Mouse (Mus musculus): ENCODE measurements around the gene Kifc1. TPM values are rescaled to one million over a fixed set of nuclear protein-coding genes. Genes with fewer than 3 reads are reported as not detected.

Kifc1 gene
- polyA plus RNA-seq, 1 experiment, result 32.2 TPM

DNA sequence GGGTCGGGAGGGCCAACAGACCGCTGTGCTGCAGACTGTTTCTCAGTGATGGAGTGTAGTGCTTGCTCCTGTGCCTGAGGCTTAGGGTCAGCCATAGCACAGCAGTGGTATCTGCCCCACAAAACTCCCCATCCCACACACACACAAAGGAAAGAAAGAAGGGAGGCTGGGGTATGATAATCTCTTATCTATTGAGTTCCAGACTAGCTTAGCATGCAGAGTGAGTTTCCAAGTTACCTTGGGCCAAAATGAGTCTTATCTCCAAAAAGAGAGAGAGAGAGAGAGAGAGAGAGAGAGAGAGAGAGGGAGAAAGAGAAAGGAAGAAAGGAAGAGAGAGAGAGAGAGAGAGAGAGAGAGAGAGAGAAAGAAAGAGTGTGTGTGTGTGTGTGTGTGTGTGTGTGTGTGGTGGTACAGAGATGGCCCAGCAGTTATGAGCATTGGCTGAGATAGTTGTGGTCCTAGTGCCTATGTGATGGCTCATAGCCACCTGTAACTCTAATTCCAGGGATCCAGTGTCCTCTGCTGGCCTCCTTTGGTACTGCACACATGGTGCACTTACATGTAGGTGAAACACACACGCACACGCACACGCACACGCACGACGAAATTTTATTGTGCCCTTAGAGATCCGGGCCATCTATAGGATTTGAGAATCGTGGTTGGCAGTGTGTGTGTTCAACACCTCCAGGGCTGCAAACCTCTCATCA lies 34.3 kb upstream of the Kifc1 start:
- Histone ChIP-seq H3K36me3 (ENCODE audit: control insufficient read depth, insufficient read depth) (peaks cover 4% of the 10 kb centered on the region), H3ac (ENCODE audit: control insufficient read depth, insufficient read length) (no peak overlapping the region), H3K4me2 (ENCODE audit: low read depth) (no peak overlapping the region), H3K27me3 (ENCODE audit: control insufficient read depth, insufficient read depth, insufficient read length) (no peaks in the 10 kb centered on the region), H3K4me3 (no peak overlapping the region), H3K79me2 (ENCODE audit: control insufficient read depth, insufficient read depth) (peaks cover 16% of the 10 kb centered on the region)
- TF ChIP-seq TCF3 (IDR thresholded peaks at IDR 0.05; ENCODE audit: insufficient read length, low read depth) (no peak), REST (IDR thresholded peaks at IDR 0.05; ENCODE audit: insufficient read depth, insufficient read length) (no peak), SRF (IDR thresholded peaks at IDR 0.05; ENCODE audit: control insufficient read depth, insufficient read length, low read depth) (no peak), MYOD1 (IDR thresholded peaks at IDR 0.05; ENCODE audit: control insufficient read depth in 1 of 3, insufficient read length in 2 of 3, low read depth in 2 of 3) (no peak), USF1 (IDR thresholded peaks at IDR 0.05; ENCODE audit: low read depth) (no peak), POLR2A (IDR thresholded peaks at IDR 0.05; ENCODE audit: insufficient read length, low read depth) (no peak), E2F4 (IDR thresholded peaks at IDR 0.05; ENCODE audit: insufficient read depth) (no peak), MYOG (IDR thresholded peaks at IDR 0.05; ENCODE audit: control insufficient read depth in 1 of 3, insufficient read depth in 1 of 3, insufficient read length in 2 of 3, low read depth in 2 of 3) (no peak), CEBPB (IDR thresholded peaks at IDR 0.05; ENCODE audit: insufficient read depth, poor library complexity, severe bottlenecking) (no peak), MAX (IDR thresholded peaks at IDR 0.05; ENCODE audit: low read depth) (no peak)

DNA sequence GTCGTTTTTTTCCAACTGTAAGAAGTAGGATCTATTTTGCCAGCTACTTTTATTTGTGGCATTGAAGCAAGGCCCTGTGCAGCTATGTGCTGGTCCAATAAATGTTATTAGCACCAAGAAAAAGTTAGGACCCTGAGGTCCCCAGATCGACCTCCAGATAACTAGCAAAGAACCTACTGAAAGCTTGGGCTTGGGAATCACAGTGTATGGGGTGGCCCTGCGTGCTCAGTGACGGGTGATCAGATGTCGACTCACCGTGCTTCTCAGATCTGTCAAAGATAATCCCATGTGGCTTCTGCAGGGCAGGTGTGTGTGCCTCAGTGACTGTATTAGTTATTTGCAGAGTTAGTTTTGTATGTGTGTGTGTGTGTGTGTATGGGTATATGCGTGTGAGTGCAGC lies 30.9 kb upstream of the Kifc1 start:
- no peak for TF ChIP-seq MAX (IDR thresholded peaks at IDR 0.05; ENCODE audit: low read depth)
- TF ChIP-seq POLR2AphosphoS2 (IDR thresholded peaks at IDR 0.05; ENCODE audit: insufficient read length, low read depth), result no peak
- no peak for TF ChIP-seq CEBPB (IDR thresholded peaks at IDR 0.05; ENCODE audit: insufficient read depth, poor library complexity, severe bottlenecking)
- no peak for TF ChIP-seq TCF12 (IDR thresholded peaks at IDR 0.05; ENCODE audit: insufficient read depth, poor library complexity, severe bottlenecking)
- no peak for TF ChIP-seq POLR2A (IDR thresholded peaks at IDR 0.05; ENCODE audit: insufficient read length, low read depth)
- TF ChIP-seq MYOD1 (IDR thresholded peaks at IDR 0.05; ENCODE audit: control insufficient read depth in 1 of 3, insufficient read length in 2 of 3, low read depth in 2 of 3), result no peak
- no peak for TF ChIP-seq MYOG (IDR thresholded peaks at IDR 0.05; ENCODE audit: control insufficient read depth in 1 of 3, insufficient read depth in 1 of 3, insufficient read length in 2 of 3, low read depth in 2 of 3)
- TF ChIP-seq SRF (IDR thresholded peaks at IDR 0.05; ENCODE audit: control insufficient read depth, insufficient read length, low read depth), result no peak
- TF ChIP-seq USF1 (IDR thresholded peaks at IDR 0.05; ENCODE audit: low read depth), result no peak
- no peak for TF ChIP-seq E2F4 (IDR thresholded peaks at IDR 0.05; ENCODE audit: insufficient read depth)
- no peak for TF ChIP-seq REST (IDR thresholded peaks at IDR 0.05; ENCODE audit: insufficient read depth, insufficient read length)
- TF ChIP-seq TCF3 (IDR thresholded peaks at IDR 0.05; ENCODE audit: insufficient read length, low read depth), result no peak
- peak overlapping the region; percentile 66 for H3K4me3 ChIP-seq
- peaks cover 4% of the 10 kb centered on the region for H3K79me2 ChIP-seq (ENCODE audit: control insufficient read depth, insufficient read depth)
- peak overlapping the region; percentile 90 for H3K4me2 ChIP-seq (ENCODE audit: low read depth)
- H3K36me3 ChIP-seq (ENCODE audit: control insufficient read depth, insufficient read depth), result peaks cover 4% of the 10 kb centered on the region
- no peak overlapping the region for H3ac ChIP-seq (ENCODE audit: control insufficient read depth, insufficient read length)
- H3K27me3 ChIP-seq (ENCODE audit: control insufficient read depth, insufficient read depth, insufficient read length), result no peaks in the 10 kb centered on the region

DNA sequence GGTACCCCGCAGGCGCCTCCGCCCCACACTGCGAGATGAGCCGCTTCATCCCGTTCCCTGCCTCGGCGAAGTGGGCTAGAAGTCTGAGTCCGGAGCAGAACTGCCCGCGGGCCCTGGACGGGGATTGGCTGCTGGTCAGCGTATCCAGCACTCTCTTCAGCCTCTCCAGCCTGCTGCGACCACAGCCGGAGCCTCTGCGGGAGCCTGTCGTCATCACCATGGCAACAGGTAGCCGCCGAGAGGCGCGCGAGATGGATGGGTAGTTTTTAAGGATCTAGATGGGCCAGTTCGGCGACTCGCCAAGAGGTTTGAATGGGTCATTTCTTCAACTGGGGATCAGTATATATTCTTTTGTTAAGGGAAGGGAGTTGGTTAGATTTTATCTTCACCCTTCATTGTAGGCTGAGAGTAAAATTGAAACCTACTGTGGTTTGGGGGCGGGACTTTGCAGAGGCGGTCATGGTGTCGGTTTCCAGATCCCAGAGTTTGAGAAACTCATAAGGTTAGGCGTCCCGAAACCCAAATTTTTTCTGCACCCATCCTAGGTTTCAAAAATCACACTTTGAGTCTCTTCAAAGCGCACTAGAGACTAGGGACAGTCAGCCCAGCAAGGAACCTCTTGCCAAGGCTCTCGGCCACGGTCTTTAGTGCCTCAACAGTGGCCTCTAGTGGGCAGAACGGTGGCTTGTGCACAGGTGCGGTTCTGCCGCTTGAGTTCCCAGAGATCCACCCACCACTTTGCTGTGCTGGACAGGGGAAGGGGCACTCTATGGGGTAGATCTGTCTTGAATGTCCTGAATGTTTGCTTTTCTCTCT lies 30.0 kb upstream of the Kifc1 start:
- H3K4me3 ChIP-seq, result peak overlapping the region; percentile 66
- H3K27me3 ChIP-seq (ENCODE audit: control insufficient read depth, insufficient read depth, insufficient read length), result no peaks in the 10 kb centered on the region
- peak overlapping the region; percentile 90 for H3K4me2 ChIP-seq (ENCODE audit: low read depth)
- no peak for TF ChIP-seq TCF12 (IDR thresholded peaks at IDR 0.05; ENCODE audit: insufficient read depth, poor library complexity, severe bottlenecking)
- TF ChIP-seq USF1 (IDR thresholded peaks at IDR 0.05; ENCODE audit: low read depth), result no peak
- no peak for TF ChIP-seq CEBPB (IDR thresholded peaks at IDR 0.05; ENCODE audit: insufficient read depth, poor library complexity, severe bottlenecking)
- TF ChIP-seq POLR2AphosphoS2 (IDR thresholded peaks at IDR 0.05; ENCODE audit: insufficient read length, low read depth), result peak; percentile 10
- TF ChIP-seq SRF (IDR thresholded peaks at IDR 0.05; ENCODE audit: control insufficient read depth, insufficient read length, low read depth), result no peak
- no peak for TF ChIP-seq TCF3 (IDR thresholded peaks at IDR 0.05; ENCODE audit: insufficient read length, low read depth)
- TF ChIP-seq MYOD1 (IDR thresholded peaks at IDR 0.05; ENCODE audit: control insufficient read depth in 1 of 3, insufficient read length in 2 of 3, low read depth in 2 of 3), result peak in 2 of 3 experiments; percentile 68 to 74
- TF ChIP-seq MYOG (IDR thresholded peaks at IDR 0.05; ENCODE audit: control insufficient read depth in 1 of 3, insufficient read depth in 1 of 3, insufficient read length in 2 of 3, low read depth in 2 of 3), result peak in 2 of 3 experiments; percentile 18 to 76
- no peak for TF ChIP-seq E2F4 (IDR thresholded peaks at IDR 0.05; ENCODE audit: insufficient read depth)
- TF ChIP-seq REST (IDR thresholded peaks at IDR 0.05; ENCODE audit: insufficient read depth, insufficient read length), result no peak
- TF ChIP-seq POLR2A (IDR thresholded peaks at IDR 0.05; ENCODE audit: insufficient read length, low read depth), result peak; percentile 46
- TF ChIP-seq MAX (IDR thresholded peaks at IDR 0.05; ENCODE audit: low read depth), result no peak
- peaks cover 4% of the 10 kb centered on the region for H3K36me3 ChIP-seq (ENCODE audit: control insufficient read depth, insufficient read depth)
- H3ac ChIP-seq (ENCODE audit: control insufficient read depth, insufficient read length), result no peak overlapping the region
- H3K79me2 ChIP-seq (ENCODE audit: control insufficient read depth, insufficient read depth), result peaks cover 4% of the 10 kb centered on the region

All from myocyte (in vitro differentiated cells).